ENCODE assay signal across 8 mouse cellular contexts in genomic region chr10:81596611-81597010, GRCm38 (mm10). TPM values are rescaled to one million over a fixed set of nuclear protein-coding genes. Genes with fewer than 3 reads are reported as not detected.
DNase-seq lines count a peak whose midpoint lies in the region; ATAC-seq and TF ChIP-seq lines count a peak whose summit lies in the region.

No protein-coding gene starts in this region.

- peak overlapping the region; percentile 28 for H3K4me3 ChIP-seq in kidney, embryonic 16.5 days (ENCODE audit: low read length)
- peak overlapping the region; percentile 47 for H3K4me3 ChIP-seq in embryonic facial prominence, embryonic 10.5 days
- H3K4me3 ChIP-seq in heart, embryonic 15.5 days = peak overlapping the region; percentile 38
- peak overlapping the region in 1 of 2 experiments; percentile 27; a peak in 1 of 4 replicates for H3K4me3 ChIP-seq in liver, embryonic 14.5 days (ENCODE audit: insufficient read depth in 1 of 2, low read depth in 2 of 2, low read length in 2 of 2)

- no peak for DNase-seq in kidney, postnatal 14 days
- DNase-seq in embryonic facial prominence, embryonic 10.5 days (ENCODE audit: low spot score) = peak; percentile 49
- DNase-seq in liver, embryonic 14.5 days (ENCODE audit: low read depth in 3 of 3, low spot score in 3 of 3) = no peak
- peak; percentile 50 for DNase-seq in ovary, postnatal 14 days (ENCODE audit: low spot score)
- no peak for DNase-seq in thymus, postnatal 14 days
- no peak for DNase-seq in kidney, postnatal 36 days

- no peaks in the 10 kb centered on the region for H3K9me3 ChIP-seq in kidney, embryonic 16.5 days (ENCODE audit: low read length)
- H3K9me3 ChIP-seq in embryonic facial prominence, embryonic 10.5 days = no peaks in the 10 kb centered on the region
- H3K9me3 ChIP-seq in heart, embryonic 15.5 days (replicated peaks) = no peaks in the 10 kb centered on the region
- no peaks in the 10 kb centered on the region for H3K9me3 ChIP-seq in liver, embryonic 14.5 days (ENCODE audit: control insufficient read depth, low read length)

- H3K27ac ChIP-seq in kidney, embryonic 16.5 days (ENCODE audit: low read length) = peak overlapping the region; percentile 92
- peak overlapping the region; percentile 78 for H3K27ac ChIP-seq in embryonic facial prominence, embryonic 10.5 days (replicated peaks)
- H3K27ac ChIP-seq in heart, embryonic 15.5 days = peak overlapping the region; percentile 81
- no peak overlapping the region for H3K27ac ChIP-seq in liver, embryonic 14.5 days

- no peak for TF ChIP-seq EP300 in liver, embryonic 14.5 days (IDR thresholded peaks at IDR 0.05; ENCODE audit: low read depth)

- no peak for TF ChIP-seq CTCF in liver, embryonic 14.5 days (IDR thresholded peaks at IDR 0.05; ENCODE audit: low read depth)

- 0 out of 2 replicates have a peak, but pooled peaks cover 3% of the 10 kb centered on the region for H3K27me3 ChIP-seq in kidney, embryonic 16.5 days (ENCODE audit: insufficient read depth, low read length)
- peaks cover 89% of the 10 kb centered on the region for H3K27me3 ChIP-seq in embryonic facial prominence, embryonic 10.5 days (replicated peaks; ENCODE audit: low read depth, poor library complexity, severe bottlenecking)
- peaks cover 16% of the 10 kb centered on the region for H3K27me3 ChIP-seq in heart, embryonic 15.5 days
- H3K27me3 ChIP-seq in liver, embryonic 14.5 days (ENCODE audit: control insufficient read depth, insufficient read depth, low read length) = peaks cover 15% of the 10 kb centered on the region

- WGBS in kidney, embryonic 16.5 days = 3% methylated on average over 10 of the region's 10 CpGs
- 3% methylated on average over 10 of the region's 10 CpGs for WGBS in embryonic facial prominence, embryonic 10.5 days
- WGBS in heart, embryonic 15.5 days = 8% methylated on average over 10 of the region's 10 CpGs
- WGBS in liver, embryonic 14.5 days (ENCODE audit: insufficient replicate concordance) = 23% methylated on average over 10 of the region's 10 CpGs

- no peaks in the 10 kb centered on the region for H3K36me3 ChIP-seq in kidney, embryonic 16.5 days (ENCODE audit: insufficient read depth, low read length)
- H3K36me3 ChIP-seq in embryonic facial prominence, embryonic 10.5 days (replicated peaks) = no peaks in the 10 kb centered on the region
- H3K36me3 ChIP-seq in heart, embryonic 15.5 days = no peaks in the 10 kb centered on the region
- no peaks in the 10 kb centered on the region for H3K36me3 ChIP-seq in liver, embryonic 14.5 days (replicated peaks; ENCODE audit: control insufficient read depth, insufficient read depth, low read depth)

- peak overlapping the region; percentile 62 for H3K9ac ChIP-seq in kidney, embryonic 16.5 days (replicated peaks; ENCODE audit: low read length)
- peak overlapping the region; percentile 50 for H3K9ac ChIP-seq in heart, embryonic 15.5 days
- H3K9ac ChIP-seq in liver, embryonic 14.5 days (replicated peaks) = no peak overlapping the region

- peaks cover 62% of the 10 kb centered on the region for H3K4me1 ChIP-seq in kidney, embryonic 16.5 days (ENCODE audit: insufficient read depth, low read length)
- H3K4me1 ChIP-seq in embryonic facial prominence, embryonic 10.5 days = peaks cover 65% of the 10 kb centered on the region
- peaks cover 44% of the 10 kb centered on the region for H3K4me1 ChIP-seq in heart, embryonic 15.5 days (replicated peaks)
- peaks cover 15 to 32% of the 10 kb centered on the region in 2 experiments for H3K4me1 ChIP-seq in liver, embryonic 14.5 days (replicated peaks; ENCODE audit: control insufficient read depth in 2 of 2, insufficient read depth in 2 of 2, low read length in 1 of 2)

- H3K4me2 ChIP-seq in kidney, embryonic 16.5 days (replicated peaks; ENCODE audit: low read depth, low read length) = peak overlapping the region; percentile 55
- H3K4me2 ChIP-seq in heart, embryonic 15.5 days = peak overlapping the region; percentile 67
- H3K4me2 ChIP-seq in liver, embryonic 14.5 days (ENCODE audit: low read depth) = peak overlapping the region; percentile 44

- ATAC-seq in kidney, embryonic 16.5 days (ENCODE audit: low FRiP score, low TSS enrichment) = peak; percentile 1; the same call in 1 of the 2 replicates
- ATAC-seq in heart, embryonic 15.5 days (replicated peaks; ENCODE audit: insufficient number of reproducible peaks, insufficient read depth, low FRiP score, low read depth) = no peak
- no peak for ATAC-seq in liver, embryonic 14.5 days (ENCODE audit: insufficient read depth)

RNA-seq across cellular contexts. Expression of gene Tle6, which starts 4.3 kb away (rescaled TPM):
- polyA plus RNA-seq in kidney, embryonic 16.5 days (2015; fragmentation: Nextera tagmentation; extraction: Ambion mirVana) = 18.5 and 22.8 TPM in 2 replicates
- polyA plus RNA-seq in embryonic facial prominence, embryonic 10.5 days (2016; fragmentation: Nextera tagmentation; extraction: Ambion mirVana) = 7.1 and 8.2 TPM in 2 replicates
- polyA plus RNA-seq in heart, embryonic 15.5 days (2015; fragmentation: Nextera tagmentation; extraction: Ambion mirVana) = 23.9 and 30.5 TPM in 2 replicates
- polyA plus RNA-seq in liver, embryonic 14.5 days (2012; rRNA removed) = 4.5 and 4.8 TPM in 2 replicates
- 5.6 and 5.8 TPM in 2 replicates for polyA plus RNA-seq in liver, embryonic 14.5 days (2014; fragmentation: Nextera tagmentation; extraction: Ambion mirVana)

RNA-seq across cellular contexts. Expression of gene BC025920, which starts 9.5 kb away (rescaled TPM):
- polyA plus RNA-seq in kidney, embryonic 16.5 days (2015; fragmentation: Nextera tagmentation; extraction: Ambion mirVana) = 0.66 and 0.82 TPM in 2 replicates
- polyA plus RNA-seq in embryonic facial prominence, embryonic 10.5 days (2016; fragmentation: Nextera tagmentation; extraction: Ambion mirVana) = 1.5 and 2.1 TPM in 2 replicates
- 0.48 and 0.72 TPM in 2 replicates for polyA plus RNA-seq in heart, embryonic 15.5 days (2015; fragmentation: Nextera tagmentation; extraction: Ambion mirVana)
- 2.3 and 2.4 TPM in 2 replicates for polyA plus RNA-seq in liver, embryonic 14.5 days (2012; rRNA removed)
- 0.11 and 0.34 TPM in 2 replicates for polyA plus RNA-seq in liver, embryonic 14.5 days (2014; fragmentation: Nextera tagmentation; extraction: Ambion mirVana)

RNA-seq across cellular contexts. Expression of gene Tle2, which starts 22.2 kb away (rescaled TPM):
- polyA plus RNA-seq in kidney, embryonic 16.5 days (2015; fragmentation: Nextera tagmentation; extraction: Ambion mirVana) = 41.0 and 52.0 TPM in 2 replicates
- 14.0 and 17.1 TPM in 2 replicates for polyA plus RNA-seq in embryonic facial prominence, embryonic 10.5 days (2016; fragmentation: Nextera tagmentation; extraction: Ambion mirVana)
- 23.6 and 29.3 TPM in 2 replicates for polyA plus RNA-seq in heart, embryonic 15.5 days (2015; fragmentation: Nextera tagmentation; extraction: Ambion mirVana)
- polyA plus RNA-seq in liver, embryonic 14.5 days (2012; rRNA removed) = 5.2 and 6.5 TPM in 2 replicates
- 0.82 and 0.90 TPM in 2 replicates for polyA plus RNA-seq in liver, embryonic 14.5 days (2014; fragmentation: Nextera tagmentation; extraction: Ambion mirVana)

RNA-seq across cellular contexts. Expression of gene Sirt6, which starts 31.0 kb away (rescaled TPM):
- polyA plus RNA-seq in kidney, embryonic 16.5 days (2015; fragmentation: Nextera tagmentation; extraction: Ambion mirVana) = 41.8 and 48.4 TPM in 2 replicates
- polyA plus RNA-seq in embryonic facial prominence, embryonic 10.5 days (2016; fragmentation: Nextera tagmentation; extraction: Ambion mirVana) = 55.1 and 59.2 TPM in 2 replicates
- polyA plus RNA-seq in heart, embryonic 15.5 days (2015; fragmentation: Nextera tagmentation; extraction: Ambion mirVana) = 20.8 and 26.7 TPM in 2 replicates
- polyA plus RNA-seq in liver, embryonic 14.5 days (2012; rRNA removed) = 8.1 and 9.0 TPM in 2 replicates
- polyA plus RNA-seq in liver, embryonic 14.5 days (2014; fragmentation: Nextera tagmentation; extraction: Ambion mirVana) = 5.3 and 5.9 TPM in 2 replicates

RNA-seq across cellular contexts. Expression of gene Ankrd24, which starts 31.7 kb away (rescaled TPM):
- 16.0 and 17.6 TPM in 2 replicates for polyA plus RNA-seq in kidney, embryonic 16.5 days (2015; fragmentation: Nextera tagmentation; extraction: Ambion mirVana)
- 5.3 and 7.3 TPM in 2 replicates for polyA plus RNA-seq in embryonic facial prominence, embryonic 10.5 days (2016; fragmentation: Nextera tagmentation; extraction: Ambion mirVana)
- 12.3 and 13.7 TPM in 2 replicates for polyA plus RNA-seq in heart, embryonic 15.5 days (2015; fragmentation: Nextera tagmentation; extraction: Ambion mirVana)
- polyA plus RNA-seq in liver, embryonic 14.5 days (2012; rRNA removed) = 5.6 and 6.1 TPM in 2 replicates
- polyA plus RNA-seq in liver, embryonic 14.5 days (2014; fragmentation: Nextera tagmentation; extraction: Ambion mirVana) = 0.75 and 1.5 TPM in 2 replicates

Comparison
In these comparisons a context has a peak if more than half of its experiments do, and no peak if none do; other contexts are left out.
1. DNase-seq: peak in embryonic facial prominence, embryonic 10.5 days (single experiment) and ovary, postnatal 14 days (single experiment); none in kidney, postnatal 14 days (single experiment), liver, embryonic 14.5 days (0 of 3), thymus, postnatal 14 days (single experiment) and kidney, postnatal 36 days (0 of 2).
2. Peak in every context shown above with its lines, with median percentiles within 50 percentile points of each other: H3K4me2 ChIP-seq.